Mouse (Mus musculus) mouse embryonic stem cell (cell line): Measurements from ENCODE around the gene Csdc2.

Source experiments
- in situ Hi-C, 2 experiments: fragments of 300-500 bp; cut with MboI; formaldehyde crosslinking; loops; 1 replicate in 1 of 2; 3 replicates in 1 of 2; pipeline ENCODE4 v1.14.3; 2019 to 2020; ENCODE audit warnings: low sequenced_read_pairs in 2 of 2, low pct_unique_long_range_greater_than_20kb in 1 of 2, mixed read lengths in 1 of 2; ENCODE audit not compliant: unreplicated experiment in 1 of 2

Gene Csdc2

DNA sequence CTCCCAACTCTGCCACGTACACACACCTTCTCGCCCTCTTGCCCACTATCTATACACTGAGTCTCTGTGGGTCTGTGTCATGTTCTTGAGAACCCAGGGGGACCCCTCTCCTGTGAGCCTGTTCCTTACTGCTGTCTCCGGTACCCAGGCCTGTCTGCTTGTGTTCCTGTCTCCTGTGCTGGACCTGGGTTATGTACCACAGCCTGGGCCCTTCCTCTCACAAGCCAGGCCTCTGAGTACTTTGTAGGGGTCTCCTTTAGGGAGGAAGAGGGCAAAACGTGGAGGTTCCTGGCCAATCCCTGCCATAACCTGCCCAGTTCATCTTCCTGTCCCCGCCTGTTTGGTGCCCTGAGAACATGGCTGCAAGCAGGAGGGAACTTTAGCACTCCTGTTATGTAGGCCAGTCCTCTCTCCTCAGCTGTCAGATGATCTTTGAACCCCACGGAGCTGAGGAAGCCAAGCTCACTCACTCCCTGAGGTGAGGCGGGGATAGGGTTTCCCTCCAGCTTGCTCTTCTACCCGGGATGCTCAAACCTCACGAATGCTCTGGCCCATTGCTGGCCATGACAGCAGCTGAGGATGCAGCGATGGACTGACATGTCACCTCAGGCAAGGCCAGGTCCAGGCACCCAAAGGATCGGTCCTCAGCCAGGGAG is 13.0 kb downstream of the Csdc2 start:
- in situ Hi-C loops = loop anchor here in 1 of 2 experiments (5.0 kb wide), 1 partner anchor 38 kb away; the partner anchor contains the start of gene Xrcc6

DNA sequence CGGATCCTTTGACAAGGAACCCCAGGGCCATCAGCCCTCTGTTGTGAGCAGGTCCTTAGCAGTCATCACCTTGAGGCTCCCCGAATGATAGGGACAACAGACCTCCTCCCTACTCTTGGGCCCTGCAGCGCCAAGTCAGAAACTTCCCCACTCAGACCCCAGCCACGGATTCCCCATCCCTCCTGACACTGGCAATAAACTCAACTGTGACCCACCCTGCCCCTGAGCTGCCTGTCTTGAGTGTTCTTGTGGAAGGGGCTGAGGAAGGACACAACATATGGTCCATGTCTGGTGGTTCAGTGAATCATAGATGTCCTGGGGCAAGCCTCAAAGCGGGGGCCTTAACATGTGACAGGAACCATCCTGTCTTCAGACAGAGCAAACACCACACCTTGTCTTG is 14.2 kb downstream of the Csdc2 start:
- in situ Hi-C loops = loop anchor here in 1 of 2 experiments (5.0 kb wide), 1 partner anchor 37 kb away; the partner anchor contains the start of gene Xrcc6

DNA sequence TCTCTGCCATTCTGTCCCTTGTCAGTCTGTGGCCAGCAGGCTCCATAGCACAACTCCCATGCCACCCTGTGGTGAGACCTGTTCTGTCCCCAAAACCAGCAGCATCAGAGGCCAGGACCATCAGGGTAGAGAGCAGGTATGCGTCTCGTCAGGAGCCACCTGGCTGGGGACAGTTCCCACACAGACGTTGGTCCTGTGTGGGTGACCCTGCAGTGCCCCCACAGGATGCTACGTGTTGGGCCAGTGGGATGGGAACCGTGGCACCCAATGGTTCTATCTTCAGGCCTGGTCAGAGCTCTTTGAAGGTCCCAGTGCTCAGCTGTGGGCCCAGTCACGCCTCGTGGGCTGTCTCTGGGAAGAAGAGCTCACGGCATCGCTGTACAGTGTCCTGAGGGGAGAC is 14.6 kb downstream of the Csdc2 start:
- in situ Hi-C loops = loop anchor here in 1 of 2 experiments (5.0 kb wide), 1 partner anchor 36 kb away; the partner anchor contains the start of gene Xrcc6

DNA sequence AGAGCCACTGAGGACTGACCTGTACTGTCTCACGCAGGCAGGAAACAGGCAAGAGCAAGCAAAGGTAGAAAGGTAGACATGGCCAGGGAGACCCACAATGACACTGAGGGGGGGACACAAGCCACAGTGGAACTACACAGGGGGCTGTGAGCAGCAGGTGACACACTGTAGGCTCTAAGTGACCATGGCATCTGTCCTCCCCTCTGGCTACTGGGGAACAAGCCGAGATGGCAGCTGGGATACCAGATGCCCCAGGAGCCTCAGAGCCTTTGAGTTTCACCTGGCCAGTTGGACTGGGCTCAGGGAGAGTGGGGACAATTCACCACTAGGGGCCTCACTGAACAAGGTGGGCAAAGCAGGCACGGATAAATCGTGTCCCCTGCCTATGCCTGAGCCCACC is 15.8 kb downstream of the Csdc2 start:
- in situ Hi-C loops = loop anchor here in 1 of 2 experiments (5.0 kb wide), 1 partner anchor 35 kb away; the partner anchor contains the start of gene Xrcc6

DNA sequence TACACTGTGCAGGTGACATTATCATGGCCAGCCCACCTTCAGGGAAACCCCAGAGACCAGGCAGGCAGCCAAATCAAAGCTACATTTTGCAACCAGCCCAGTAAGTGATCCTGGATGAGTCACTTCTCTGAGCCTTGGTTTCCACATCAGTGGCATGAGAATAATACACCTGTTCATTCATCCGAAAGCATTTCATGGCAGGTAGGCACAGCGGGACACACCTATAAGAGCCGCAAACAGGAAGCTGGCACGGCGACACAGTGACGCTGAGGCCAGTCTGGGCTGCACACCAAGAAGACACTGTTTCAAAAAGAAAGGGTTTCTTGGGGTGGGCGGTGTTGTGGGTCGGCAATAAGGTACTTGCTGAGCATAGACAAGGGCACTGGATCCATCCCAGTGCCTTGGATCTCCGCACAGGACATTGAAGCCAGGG is 17.6 kb downstream of the Csdc2 start:
- in situ Hi-C loops = loop anchor here in 1 of 2 experiments (5.0 kb wide), 1 partner anchor 33 kb away; the partner anchor contains the start of gene Xrcc6

DNA sequence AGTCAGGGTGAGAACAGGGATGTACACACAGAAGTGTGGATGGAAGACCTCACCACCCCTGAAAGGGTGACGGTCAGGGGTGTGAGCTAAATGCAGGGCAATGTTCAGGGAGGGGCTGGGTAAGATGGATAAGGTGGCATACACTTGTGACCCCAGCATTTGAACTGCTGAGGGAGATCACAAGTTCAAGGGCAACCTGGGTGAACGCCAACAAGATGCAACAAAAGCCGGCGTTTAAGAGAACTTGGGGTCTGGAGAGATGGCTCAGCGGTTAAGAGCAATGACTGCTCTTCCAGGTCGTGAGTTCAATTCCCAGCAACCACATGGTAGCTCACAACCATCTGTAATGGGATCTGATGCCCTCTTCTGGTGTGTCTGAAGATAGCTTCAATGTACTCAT is 18.2 kb downstream of the Csdc2 start:
- in situ Hi-C loops = loop anchor here (5.0 kb wide), 2 partner anchors 33 to 38 kb away; partner anchors contain the start of gene Xrcc6 (in 1 of the 2)

DNA sequence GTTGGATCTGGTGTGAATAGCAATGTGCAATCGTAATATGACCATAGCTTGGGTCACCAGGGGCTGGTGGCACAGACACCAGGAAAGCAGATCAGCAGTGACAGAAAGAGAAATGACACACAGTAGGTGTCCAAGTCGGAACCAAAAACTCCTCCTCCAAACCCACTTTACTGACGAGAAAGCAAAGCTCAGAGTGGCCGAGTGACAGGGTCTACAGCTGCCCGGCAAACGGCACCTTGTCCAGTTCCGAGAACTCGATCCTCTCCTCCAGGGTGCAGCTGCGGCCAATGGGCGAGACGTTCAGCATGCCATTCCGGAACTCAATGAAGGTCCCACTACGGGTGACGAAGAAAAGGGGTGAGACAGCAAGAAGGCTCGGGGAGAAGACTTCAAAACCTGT is 18.9 kb downstream of the Csdc2 start:
- in situ Hi-C loops = loop anchor here in 1 of 2 experiments (5.0 kb wide), 1 partner anchor 37 kb away; no protein-coding TSS in a partner anchor

DNA sequence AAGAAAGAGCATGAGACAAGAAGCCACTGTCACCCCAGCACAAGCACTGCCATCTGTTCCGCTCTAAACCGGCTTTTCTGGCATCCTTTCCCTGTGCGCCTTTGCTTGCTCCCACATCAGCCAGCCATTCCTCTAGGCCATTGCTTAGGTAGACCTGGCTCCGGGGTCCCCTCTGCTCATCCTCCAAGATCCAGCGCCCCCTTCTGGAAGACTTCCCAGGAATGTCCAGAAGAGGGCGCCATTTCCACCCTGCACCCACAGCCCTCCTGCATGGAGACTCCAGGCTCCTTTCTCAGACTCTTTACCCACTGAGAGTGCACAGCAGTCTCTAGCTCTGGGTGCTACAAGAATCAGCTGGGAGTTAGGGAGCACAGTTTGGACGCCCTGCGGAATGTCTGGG is 19.9 kb downstream of the Csdc2 start:
- in situ Hi-C loops = loop anchor here in 1 of 2 experiments (5.0 kb wide), 1 partner anchor 36 kb away; no protein-coding TSS in a partner anchor

DNA sequence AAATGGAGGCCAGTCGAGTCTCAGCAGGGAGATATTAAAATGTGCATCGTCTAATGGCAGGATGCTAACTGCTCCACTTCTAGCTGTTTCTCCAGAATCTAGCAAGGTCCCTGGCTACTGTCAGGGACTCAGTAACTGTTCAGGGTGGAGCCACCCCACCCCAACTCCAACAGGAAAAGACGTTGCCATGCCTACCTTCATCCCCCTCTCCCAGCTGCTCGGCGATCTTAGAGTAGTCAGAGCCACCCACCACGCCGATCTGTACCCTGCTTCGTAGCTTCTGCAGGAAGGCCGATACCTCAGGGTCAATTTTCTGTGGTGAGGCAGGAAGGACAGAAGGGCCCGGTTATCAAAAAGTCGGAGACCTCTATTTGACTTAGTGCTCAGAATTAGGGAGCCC is 21.0 kb downstream of the Csdc2 start:
- in situ Hi-C loops = loop anchor here in 1 of 2 experiments (5.0 kb wide), 1 partner anchor 35 kb away; no protein-coding TSS in a partner anchor

DNA sequence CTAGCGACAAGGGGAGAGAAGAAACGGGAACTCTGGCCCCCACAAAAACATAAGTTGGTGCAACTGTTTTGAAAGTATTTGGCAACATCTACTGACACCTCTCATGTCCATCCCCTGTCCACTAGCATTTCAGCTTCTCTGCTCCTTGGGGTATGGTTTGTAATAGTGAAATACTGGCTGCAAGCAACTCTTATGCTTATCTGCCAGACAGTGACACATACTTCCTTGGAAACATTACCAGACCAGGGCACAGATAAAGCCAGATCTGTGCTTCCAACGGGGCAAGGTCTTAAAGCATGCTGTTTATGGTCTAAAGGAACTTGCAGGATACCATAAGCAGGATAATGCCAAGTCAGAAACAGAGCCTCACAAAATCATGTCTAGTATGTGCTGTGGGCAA is 22.3 kb downstream of the Csdc2 start:
- in situ Hi-C loops = loop anchor here in 1 of 2 experiments (5.0 kb wide), 1 partner anchor 33 kb away; no protein-coding TSS in a partner anchor

DNA sequence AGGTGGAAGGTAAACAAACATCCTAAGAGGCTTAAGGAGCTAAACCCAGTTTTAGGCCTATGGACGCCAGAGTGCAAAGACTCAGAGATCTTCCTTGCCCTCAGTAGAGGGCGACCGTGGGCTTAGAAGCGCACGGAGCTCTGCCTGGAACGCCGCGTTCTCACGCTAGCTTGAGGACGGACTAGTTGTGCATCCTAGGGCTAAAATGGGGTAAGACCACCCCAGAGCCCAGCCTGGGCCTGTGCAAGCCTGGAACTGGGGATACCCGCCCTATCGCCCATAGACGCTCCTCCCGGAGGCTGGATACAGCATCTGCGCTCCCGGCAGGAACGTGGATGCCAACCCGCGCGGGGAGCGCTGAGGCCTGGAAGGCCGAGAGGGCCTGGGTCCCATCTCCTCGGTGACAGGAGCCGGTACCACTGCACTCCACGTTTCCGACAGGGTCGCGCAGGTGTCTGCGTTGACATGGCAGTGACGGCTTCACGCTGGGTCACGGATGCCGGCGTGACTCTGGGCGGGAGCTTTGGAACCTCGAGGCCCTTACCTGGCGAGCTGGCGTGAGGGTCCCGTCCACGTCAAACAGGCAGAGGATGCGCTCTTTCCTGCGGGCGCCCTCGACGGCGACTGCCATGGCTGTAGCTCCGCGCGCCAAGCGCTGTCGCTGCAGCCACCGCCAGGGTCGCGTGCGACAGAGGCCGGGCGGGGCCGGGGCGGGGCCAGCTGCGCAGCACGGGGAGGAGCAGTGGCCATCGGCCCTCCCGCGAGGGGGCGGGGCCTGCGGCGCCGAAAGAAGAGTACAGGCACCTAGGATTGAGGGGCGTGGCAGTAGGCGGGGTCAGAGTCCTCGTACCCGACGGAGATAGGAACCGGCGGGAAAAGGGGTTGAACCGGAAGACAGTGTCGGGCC is 23.9 kb downstream of the Csdc2 start, which contains the start of gene Pmm1:
Pmm1 (minus strand) TSS at position 760 of the 907 bp plus-strand sequence.
- in situ Hi-C loops = no loop called here

DNA sequence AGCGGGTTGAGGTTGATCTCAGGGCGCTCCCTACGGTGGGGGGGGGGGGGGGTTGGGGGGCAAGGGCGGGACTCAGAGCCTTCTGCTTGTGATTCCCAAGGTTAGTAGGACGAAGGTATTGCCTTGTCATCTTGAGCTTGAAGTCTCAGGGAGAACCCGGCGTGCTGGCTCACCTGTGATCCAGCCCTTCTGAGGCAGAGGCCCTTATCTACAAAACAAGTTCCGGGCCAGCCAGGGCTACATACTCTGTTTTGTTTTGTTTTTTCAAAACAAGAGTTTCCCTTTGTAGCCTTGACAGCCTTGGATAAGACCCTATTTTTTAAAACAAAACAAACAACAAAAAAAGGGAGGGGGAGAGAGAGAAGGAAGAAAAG is 24.5 kb downstream of the Csdc2 start:
- in situ Hi-C loops = no loop called here

DNA sequence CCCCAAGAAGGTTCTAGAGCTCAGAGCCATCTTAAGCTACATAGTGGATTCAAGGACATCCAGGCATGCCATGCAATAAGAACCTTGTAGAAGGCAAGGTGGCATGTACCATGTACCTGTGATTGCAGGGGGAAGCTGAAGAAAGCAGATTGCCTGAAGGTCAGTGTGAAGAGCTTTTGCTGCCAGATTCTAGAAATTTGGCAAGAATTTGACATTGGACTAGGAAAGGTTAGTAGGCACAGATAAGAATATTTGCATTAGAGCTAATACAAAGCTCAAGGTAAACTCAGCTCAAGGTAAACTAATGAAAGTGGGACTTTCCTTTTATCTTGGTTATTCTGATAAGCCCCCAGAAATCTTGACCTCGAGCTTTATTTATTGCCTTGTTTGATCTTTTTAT is 27.7 kb downstream of the Csdc2 start:
- in situ Hi-C loops = no loop called here

DNA sequence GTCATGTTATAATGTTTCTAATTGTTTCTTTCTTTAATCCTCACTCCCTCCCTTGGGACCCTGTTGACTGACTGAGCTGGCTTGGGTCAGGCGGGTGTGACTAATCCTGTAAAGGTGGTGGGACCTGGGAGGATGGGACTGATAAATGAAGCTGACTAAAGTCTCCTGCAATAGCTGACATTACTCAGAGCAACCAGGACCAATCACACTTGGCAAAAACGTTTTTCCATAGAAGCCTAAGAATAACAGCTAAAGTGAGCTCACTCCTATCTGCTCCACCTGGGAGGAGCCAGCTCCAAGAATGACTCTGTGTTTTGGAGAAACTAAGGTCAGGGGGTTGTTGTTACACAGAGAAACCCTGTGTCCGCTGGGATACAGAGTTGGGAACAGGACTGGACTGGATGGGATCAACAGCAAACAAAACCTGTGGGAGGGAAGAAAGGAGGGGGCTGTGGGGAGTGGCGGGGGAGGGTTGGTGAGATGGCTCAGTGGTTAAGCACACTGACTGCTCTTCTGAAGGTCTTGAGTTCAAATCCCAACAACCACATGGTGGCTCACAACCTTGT is 28.5 kb downstream of the Csdc2 start:
- in situ Hi-C loops = no loop called here

DNA sequence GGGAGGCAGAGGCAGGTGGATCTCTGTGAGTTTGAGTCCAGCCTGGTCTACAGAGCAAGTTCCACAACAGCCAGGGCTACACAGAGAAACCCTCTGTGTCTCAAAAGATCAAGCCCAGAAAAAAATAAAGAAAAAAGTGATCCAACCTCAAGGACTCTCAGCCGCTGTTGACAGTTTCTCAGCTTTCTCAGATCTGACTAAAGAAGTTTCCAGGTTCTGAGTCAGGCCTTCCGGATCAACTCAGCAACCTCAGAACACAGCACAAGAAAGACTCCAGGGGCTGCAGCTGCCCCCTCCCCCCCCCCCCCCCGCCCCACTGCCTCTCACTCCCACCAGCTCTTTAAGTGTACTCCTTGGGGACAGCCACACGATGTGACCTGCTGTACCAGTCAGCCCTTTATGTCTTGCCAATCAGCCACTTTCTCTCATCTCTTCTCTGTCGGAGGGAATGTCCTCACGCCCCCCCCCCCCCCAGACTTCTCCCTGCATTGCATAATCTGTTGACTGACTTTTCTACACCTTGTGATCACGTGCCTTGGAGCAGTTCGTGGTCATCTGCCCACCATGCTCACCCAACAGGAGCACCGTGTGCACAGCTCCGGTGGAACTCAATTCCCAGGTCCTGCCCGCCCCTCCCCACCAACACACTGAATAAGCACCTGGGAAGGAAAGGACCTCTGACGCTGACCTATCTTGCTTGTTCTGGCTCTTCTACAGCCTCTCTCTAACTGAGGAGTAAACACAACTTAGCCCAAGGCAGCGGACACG is 29.7 kb downstream of the Csdc2 start:
- in situ Hi-C loops = no loop called here

DNA sequence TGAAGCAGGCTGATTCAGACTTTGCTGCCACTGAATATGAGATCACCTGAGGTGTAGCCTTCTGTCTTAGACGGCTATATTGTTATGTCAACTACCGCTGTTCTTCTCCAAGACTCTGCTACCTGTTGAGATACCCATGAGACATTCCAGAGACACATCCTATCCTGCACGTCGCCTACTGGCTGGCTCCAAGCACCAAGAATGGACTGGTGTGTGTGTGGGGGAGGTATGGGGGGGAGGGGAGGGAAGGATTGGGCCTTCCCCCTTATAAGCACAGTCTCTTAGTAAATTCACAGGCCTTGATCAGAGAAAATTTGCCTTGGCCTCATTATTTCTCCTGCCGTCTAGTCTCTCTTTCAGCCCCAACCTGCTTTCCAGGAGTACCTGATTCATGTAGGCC is 31.3 kb downstream of the Csdc2 start:
- in situ Hi-C loops = no loop called here

DNA sequence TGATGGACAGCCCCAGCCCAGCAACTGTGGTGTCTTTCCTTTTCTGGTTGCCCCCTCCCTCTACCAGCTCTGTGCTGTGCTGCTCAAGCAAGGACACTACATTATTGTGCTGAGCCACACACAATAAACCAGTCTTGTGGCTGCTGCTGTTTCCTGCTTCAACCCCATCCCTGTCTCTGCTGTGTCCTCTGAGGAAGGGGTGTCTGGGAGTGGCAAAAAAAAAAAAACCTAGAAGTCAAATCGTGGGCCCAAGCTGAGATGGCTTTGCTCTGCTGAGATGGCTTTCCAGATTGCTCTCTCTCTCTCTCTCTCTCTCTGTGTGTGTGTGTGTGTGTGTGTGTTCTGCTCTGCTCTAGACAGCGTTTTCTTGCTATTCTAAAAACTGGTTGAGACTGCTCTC is 31.9 kb downstream of the Csdc2 start:
- in situ Hi-C loops = no loop called here

DNA sequence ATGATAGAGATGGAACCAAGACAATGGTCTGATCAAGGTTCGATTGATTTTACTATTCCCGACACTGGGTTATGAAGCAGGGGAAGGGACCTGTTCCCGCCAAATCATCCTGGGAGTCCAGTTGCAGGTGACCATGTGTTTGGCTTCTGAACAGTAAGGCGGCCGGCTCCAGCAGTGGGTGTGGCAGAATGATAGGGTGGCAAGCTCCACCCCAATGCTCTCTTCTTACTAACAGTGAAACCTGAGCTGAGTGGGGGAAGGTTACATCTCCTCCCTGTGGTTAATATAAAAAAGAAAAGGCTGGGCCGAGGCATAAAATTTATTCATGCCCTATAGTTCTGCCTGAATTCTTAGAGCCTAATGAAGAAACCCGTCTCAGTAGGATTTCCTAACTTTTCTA is 32.6 kb downstream of the Csdc2 start:
- in situ Hi-C loops = no loop called here
